Mouse (Mus musculus) neural tube, embryonic 14.5 days (tissue): Measurements from ENCODE around the gene Ifngr1. TPM values are rescaled to one million over a fixed set of nuclear protein-coding genes. Genes with fewer than 3 reads are reported as not detected.
A peak's percentile ranks its signal among the peaks of the same experiment; 100 is the strongest.

Experiments used
- ATAC-seq: fragments of 200-750 bp; cut with Nextera tagmentation; 2 replicates; pipeline ENCODE4 v1.8.0; 2017; ENCODE audit warnings: low read depth, mild to moderate bottlenecking, moderate TSS enrichment, moderate library complexity
- H3K27ac ChIP-seq: fragments of 300-500 bp; sonication (generic); 2 replicates; pipeline ENCODE4 v1.5.1; 2014; ENCODE audit warnings: low read depth, mild to moderate bottlenecking, control low read depth, low read length, moderate library complexity, mixed read lengths
- H3K27me3 ChIP-seq: fragments of 300-500 bp; sonication (generic); 2 replicates; pipeline ENCODE4 v1.6.1; 2014; ENCODE audit warnings: low read length; ENCODE audit not compliant: control insufficient read depth, insufficient read depth
- H3K36me3 ChIP-seq: fragments of 300-500 bp; sonication (generic); 2 replicates; pipeline ENCODE4 v1.6.1; 2014; ENCODE audit warnings: low read length, mixed read lengths; ENCODE audit not compliant: control insufficient read depth, insufficient read depth
- H3K4me1 ChIP-seq: fragments of 300-500 bp; sonication (generic); 2 replicates; pipeline ENCODE4 v1.6.1; 2014; ENCODE audit warnings: low read length; ENCODE audit not compliant: control insufficient read depth, insufficient read depth
- H3K4me2 ChIP-seq: fragments of 300-500 bp; sonication (generic); 2 replicates; pipeline ENCODE4 v1.6.1; 2014; ENCODE audit warnings: mild to moderate bottlenecking, low read depth, low read length, control low read depth
- H3K4me3 ChIP-seq: fragments of 300-500 bp; sonication (generic); 2 replicates; pipeline ENCODE4 v1.5.1; 2014; ENCODE audit warnings: low read depth, low read length, control low read depth, mixed read lengths
- H3K9ac ChIP-seq: fragments of 300-500 bp; sonication (generic); replicated peaks from 2 replicates; pipeline ENCODE4 v1.6.1; 2014; ENCODE audit warnings: low read depth, mild to moderate bottlenecking, control low read depth, low read length, mixed read lengths
- H3K9me3 ChIP-seq: fragments of 300-500 bp; sonication (generic); 2 replicates; pipeline ENCODE4 v1.6.1; 2016; ENCODE audit warnings: low read length; ENCODE audit not compliant: control insufficient read depth
- WGBS: fragments of 180-500 bp; shearing (Covaris S2); extraction: QIAGEN DNeasy Blood & Tissue Kit; methylation state at CpG from one replicate; pipeline ENCODE4 v1.1.7; 2014; 5-methylcytosine and 5-hydroxymethylcytosine counted together
- polyA plus RNA-seq: library from polyadenylated mRNA; unstranded; fragments of >200 nt; fragmentation: Nextera tagmentation; extraction: Ambion mirVana; gene quantifications from 2 replicates; pipeline ENCODE4 v1.2.1, GENCODE M21; 2014

The Ifngr1 gene
- 24.9 and 28.0 TPM in 2 replicates for polyA plus RNA-seq

DNA sequence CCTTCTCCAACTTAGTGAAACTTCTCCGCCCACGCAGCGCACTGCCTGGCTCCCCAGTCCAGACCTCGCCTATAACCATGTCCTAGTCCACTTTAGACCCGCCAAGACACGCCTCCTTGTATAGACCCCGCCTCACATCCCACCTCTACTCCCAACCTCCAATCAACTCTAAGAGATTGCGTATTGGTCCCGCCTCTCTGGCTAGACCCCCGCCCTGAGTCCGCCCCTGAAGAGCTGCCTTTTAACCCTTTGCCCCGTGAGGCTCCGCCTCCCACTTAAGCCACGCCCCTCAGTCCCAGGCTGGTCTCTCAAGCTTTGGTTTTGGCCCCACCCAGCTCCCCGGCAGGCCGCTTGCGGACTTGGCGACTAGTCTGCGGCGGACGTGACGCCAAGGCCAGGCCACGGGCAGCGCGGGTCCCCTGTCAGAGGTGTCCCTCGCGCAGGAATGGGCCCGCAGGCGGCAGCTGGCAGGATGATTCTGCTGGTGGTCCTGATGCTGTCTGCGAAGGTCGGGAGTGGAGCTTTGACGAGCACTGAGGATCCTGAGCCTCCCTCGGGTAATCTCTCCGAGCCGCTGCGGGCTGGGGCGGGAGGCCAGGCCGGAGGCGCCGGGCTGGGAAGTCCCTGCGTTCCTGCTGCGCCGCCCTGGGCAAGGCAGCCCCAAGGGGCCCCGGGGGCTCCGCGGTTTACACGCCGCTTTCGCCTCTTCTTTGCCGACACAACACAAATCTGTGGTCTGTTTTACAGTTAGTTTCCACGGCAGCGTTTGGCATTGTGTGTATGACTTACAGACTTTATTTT is at the start of gene Ifngr1:
TSS of gene Ifngr1 (plus strand) at position 309 of the 801 bp plus-strand sequence.
- no peaks in the 10 kb centered on the region for H3K27me3 ChIP-seq
- H3K27ac ChIP-seq: peak within 1 kb of the TSS; percentile 66; the same call in 1 of the 2 replicates
- H3K9me3 ChIP-seq: no peaks in the 10 kb centered on the region
- peak within 1 kb of the TSS; percentile 80 for H3K9ac ChIP-seq
- H3K36me3 ChIP-seq: no peaks in the 10 kb centered on the region
- peak within 1 kb of the TSS; percentile 89 for H3K4me2 ChIP-seq
- ATAC-seq: peak; percentile 99
- 0 out of 2 replicates have a peak, but pooled peaks cover 6% of the 10 kb centered on the region for H3K4me1 ChIP-seq
- under 1% methylated on average over 52 of the region's 52 CpGs for WGBS
- H3K4me3 ChIP-seq: peak within 1 kb of the TSS; percentile 73

DNA sequence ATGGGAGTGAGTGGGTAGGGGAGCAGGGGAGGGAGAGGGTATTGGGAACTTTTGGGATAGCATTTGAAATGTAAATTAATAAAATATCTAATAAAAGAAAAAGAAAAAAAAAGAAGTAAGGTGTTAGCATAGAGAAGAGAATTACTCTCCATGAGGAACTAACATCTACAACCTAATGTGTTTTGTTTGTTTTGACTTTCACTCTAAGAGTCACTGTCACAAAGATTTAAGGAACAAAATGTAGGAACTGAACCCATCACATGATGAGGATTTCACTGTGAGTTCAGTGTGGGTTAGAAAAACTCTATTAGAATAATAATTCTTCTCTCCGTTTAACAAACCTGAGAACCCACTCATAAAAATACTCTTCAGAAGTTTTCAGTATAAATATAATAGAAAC is 44.9 kb upstream of the Ifngr1 start:
- no peak overlapping the region for H3K9ac ChIP-seq
- H3K27me3 ChIP-seq: no peaks in the 10 kb centered on the region
- no peaks in the 10 kb centered on the region for H3K4me1 ChIP-seq
- 94% methylated on average over 1 of the region's 1 CpGs for WGBS
- no peak overlapping the region for H3K4me3 ChIP-seq
- no peaks in the 10 kb centered on the region for H3K9me3 ChIP-seq
- H3K4me2 ChIP-seq: no peak overlapping the region
- no peak for ATAC-seq
- no peak overlapping the region for H3K27ac ChIP-seq
- no peaks in the 10 kb centered on the region for H3K36me3 ChIP-seq

DNA sequence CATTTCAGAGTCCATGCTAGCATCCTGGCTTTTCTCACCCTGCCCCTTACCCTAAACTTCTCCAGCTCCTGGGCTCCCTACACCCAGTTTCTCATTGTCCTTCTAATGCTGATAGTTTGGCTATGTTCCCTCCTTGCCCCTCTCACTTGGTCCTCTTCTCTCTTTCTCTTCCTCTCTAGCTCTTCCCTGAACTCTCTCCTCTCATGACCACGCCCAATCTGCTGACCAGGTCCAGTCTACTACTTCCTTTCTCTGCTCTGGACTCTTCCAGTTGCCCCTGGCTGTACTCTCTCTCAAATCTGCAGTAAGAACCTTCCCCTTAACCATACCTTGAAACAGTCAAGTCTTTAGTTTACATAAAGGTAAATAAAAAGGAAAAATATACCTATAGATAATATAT is 43.7 kb upstream of the Ifngr1 start:
- H3K27ac ChIP-seq: no peak overlapping the region
- H3K27me3 ChIP-seq: no peaks in the 10 kb centered on the region
- no peak for ATAC-seq

DNA sequence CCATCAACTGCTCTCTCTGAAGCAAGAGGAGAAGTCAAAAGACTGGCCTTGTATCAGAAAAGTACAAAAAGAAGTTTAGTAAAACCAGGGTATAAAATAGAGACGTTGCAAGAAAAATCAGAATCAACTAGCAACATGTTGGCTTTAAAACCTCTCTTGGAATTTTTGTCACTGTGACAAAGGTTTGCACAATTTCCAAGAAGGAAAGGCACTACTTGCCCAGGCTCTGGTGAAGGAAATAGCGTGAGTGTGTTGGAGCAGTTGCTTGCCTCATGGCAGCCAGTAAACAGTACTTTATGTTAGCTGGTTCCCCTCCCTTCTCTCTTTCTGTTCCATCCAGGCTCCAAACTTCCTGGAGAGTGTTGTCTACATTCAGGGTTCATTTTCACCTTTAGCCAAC is 43.3 kb upstream of the Ifngr1 start:
- Histone ChIP-seq H3K4me1 (no peaks in the 10 kb centered on the region), H3K36me3 (no peaks in the 10 kb centered on the region), H3K27me3 (no peaks in the 10 kb centered on the region), H3K4me3 (no peak overlapping the region), H3K4me2 (no peak overlapping the region), H3K27ac (no peak overlapping the region), H3K9ac (no peak overlapping the region), H3K9me3 (no peaks in the 10 kb centered on the region)
- ATAC-seq: no peak
- WGBS: 91% methylated on average over 2 of the region's 2 CpGs

More for the DNA sequence above, 43.7 kb upstream of the Ifngr1 start:
- Histone ChIP-seq H3K9ac (no peak overlapping the region), H3K4me3 (no peak overlapping the region), H3K36me3 (no peaks in the 10 kb centered on the region), H3K4me1 (no peaks in the 10 kb centered on the region), H3K4me2 (no peak overlapping the region), H3K9me3 (no peaks in the 10 kb centered on the region)
- 74% methylated on average over 1 of the region's 1 CpGs for WGBS

DNA sequence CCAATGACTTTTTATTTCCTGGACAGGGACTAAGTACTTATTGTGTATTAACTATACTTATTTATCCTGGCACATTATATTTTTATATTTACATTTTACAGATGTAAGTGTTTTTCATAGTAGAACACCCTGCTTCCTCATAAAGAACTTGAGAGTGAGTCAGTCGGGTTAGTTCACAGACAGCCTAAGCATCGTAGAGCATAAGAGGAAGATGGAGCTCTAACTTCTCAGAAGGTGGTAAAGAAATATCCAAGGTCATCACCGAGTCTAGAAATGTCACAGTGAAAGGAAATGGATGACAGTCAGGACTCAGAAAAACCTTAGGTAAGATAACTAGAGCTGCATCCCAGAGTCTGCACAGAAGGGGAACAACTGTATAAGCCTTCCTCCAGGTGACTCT is 40.2 kb upstream of the Ifngr1 start:
- Histone ChIP-seq H3K4me1 (no peaks in the 10 kb centered on the region), H3K4me3 (no peak overlapping the region), H3K27me3 (no peaks in the 10 kb centered on the region), H3K27ac (no peak overlapping the region), H3K4me2 (no peak overlapping the region), H3K36me3 (no peaks in the 10 kb centered on the region), H3K9me3 (no peaks in the 10 kb centered on the region), H3K9ac (no peak overlapping the region)
- ATAC-seq: no peak
- 96% methylated on average over 3 of the region's 3 CpGs for WGBS

DNA sequence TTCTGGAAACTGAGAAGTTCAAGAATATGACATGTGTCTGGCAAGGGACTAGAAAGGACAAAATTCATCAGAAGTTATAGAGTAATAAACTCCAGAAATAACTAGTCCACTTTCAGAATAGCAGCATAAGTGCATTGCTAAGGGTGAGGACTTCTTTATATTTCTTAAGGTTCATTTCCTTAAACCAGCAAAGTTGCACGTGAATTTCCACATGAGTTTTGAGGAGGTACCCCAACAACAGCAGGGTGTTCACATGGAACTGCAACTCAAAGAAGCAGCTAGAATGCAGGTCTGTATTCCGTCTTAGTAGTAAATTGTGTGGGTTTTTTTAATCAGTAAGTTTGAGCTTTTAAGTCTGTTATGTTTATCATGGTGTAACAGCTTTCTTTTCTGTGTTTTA is 37.9 kb upstream of the Ifngr1 start:
- Histone ChIP-seq H3K4me3 (no peak overlapping the region), H3K9me3 (no peaks in the 10 kb centered on the region), H3K36me3 (no peaks in the 10 kb centered on the region), H3K4me2 (no peak overlapping the region), H3K4me1 (no peaks in the 10 kb centered on the region), H3K27ac (no peak overlapping the region), H3K9ac (no peak overlapping the region), H3K27me3 (no peaks in the 10 kb centered on the region)
- ATAC-seq: no peak
- 89% methylated on average over 2 of the region's 2 CpGs for whole genome bisulfite sequencing

DNA sequence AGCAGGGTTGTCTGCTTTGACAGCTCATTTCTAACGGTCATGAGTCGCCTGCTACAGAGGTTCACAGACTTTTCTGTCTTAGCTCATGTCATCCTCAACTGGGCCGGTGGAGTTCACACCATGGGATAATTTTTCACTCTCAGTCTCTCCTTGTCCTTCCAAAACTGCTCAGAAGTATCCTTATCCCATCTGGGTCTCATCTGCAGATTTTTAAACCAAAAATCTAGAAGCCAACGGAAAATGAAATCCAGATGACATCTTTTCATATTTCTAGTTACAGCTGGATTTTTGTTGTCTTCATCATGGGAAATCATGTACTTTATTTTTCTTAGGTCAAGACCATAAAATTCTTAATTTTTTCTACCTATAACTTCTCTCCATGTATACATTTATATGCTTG is 34.1 kb upstream of the Ifngr1 start:
- Histone ChIP-seq H3K27ac (no peak overlapping the region), H3K27me3 (no peaks in the 10 kb centered on the region), H3K4me3 (no peak overlapping the region), H3K4me2 (no peak overlapping the region), H3K9ac (no peak overlapping the region), H3K9me3 (no peaks in the 10 kb centered on the region), H3K36me3 (no peaks in the 10 kb centered on the region), H3K4me1 (no peaks in the 10 kb centered on the region)
- no peak for ATAC-seq
- 91% methylated on average over 4 of the region's 4 CpGs for WGBS

GRCm38 (mm10) chr10:19559565-19560165 is 32.1 kb upstream of the Ifngr1 start:
- Histone ChIP-seq H3K9me3 (no peaks in the 10 kb centered on the region), H3K9ac (no peak overlapping the region), H3K27me3 (no peaks in the 10 kb centered on the region), H3K36me3 (no peaks in the 10 kb centered on the region), H3K4me2 (no peak overlapping the region), H3K4me3 (no peak overlapping the region), H3K27ac (no peak overlapping the region), H3K4me1 (no peaks in the 10 kb centered on the region)
- 79% methylated on average over 8 of the region's 8 CpGs for WGBS
- ATAC-seq: no peak

DNA sequence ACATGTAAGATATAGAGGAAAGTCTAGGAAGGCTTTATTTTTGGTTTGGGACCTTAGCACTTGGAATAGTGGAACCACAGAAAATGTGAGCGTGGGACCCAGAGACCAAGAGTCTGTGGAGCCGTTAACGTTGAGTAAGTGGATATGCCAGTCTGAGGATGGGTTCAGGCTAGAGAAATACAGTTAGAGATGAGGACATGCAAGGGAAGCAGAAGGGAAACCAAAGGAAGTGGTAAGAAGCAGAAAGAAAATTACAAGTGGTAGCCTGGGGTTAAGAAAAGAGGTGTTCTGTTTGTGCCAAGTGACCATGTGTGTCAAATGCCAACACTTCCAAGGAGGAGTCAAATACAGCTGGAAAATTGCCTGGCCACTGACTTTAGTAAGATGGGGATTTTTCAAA is 29.2 kb upstream of the Ifngr1 start:
- Histone ChIP-seq H3K9ac (no peak overlapping the region), H3K4me1 (no peaks in the 10 kb centered on the region), H3K4me3 (no peak overlapping the region), H3K9me3 (no peaks in the 10 kb centered on the region), H3K36me3 (no peaks in the 10 kb centered on the region), H3K4me2 (no peak overlapping the region), H3K27me3 (no peaks in the 10 kb centered on the region), H3K27ac (no peak overlapping the region)
- WGBS: over 99% methylated on average over 3 of the region's 3 CpGs
- no peak for ATAC-seq
